Mouse (Mus musculus): ENCODE data around the gene Prr15l. TPM values are rescaled to one million over a fixed set of nuclear protein-coding genes. Genes with fewer than 3 reads are reported as not detected.

Gene Prr15l
- 126 and 127 TPM in 2 replicates for polyA plus RNA-seq (2015; fragmentation: Nextera tagmentation; extraction: Ambion mirVana)

- H3K4me1 ChIP-seq (ENCODE audit: insufficient read depth, low read depth, low read length), result no peaks in the 10 kb centered on the region
- H3K9me3 ChIP-seq (ENCODE audit: low read length), result no peaks in the 10 kb centered on the region
- DNase-seq (ENCODE audit: low spot score) (no peak), ATAC-seq (no peak)
- WGBS, result 21% methylated on average over 2 of the region's 2 CpGs
- H3K27me3 ChIP-seq (replicated peaks; ENCODE audit: insufficient read depth, low read length), result no peaks in the 10 kb centered on the region
- peak within 1 kb of the TSS; percentile 43; the same call in 1 of the 2 replicates for H3K4me3 ChIP-seq (ENCODE audit: low read depth, low read length)
- H3K9ac ChIP-seq (replicated peaks; ENCODE audit: low read depth), result no peak within 1 kb of the TSS
- TF ChIP-seq EP300 (IDR thresholded peaks at IDR 0.05) (no peak), CTCF (IDR thresholded peaks at IDR 0.05) (no peak)
- peak within 1 kb of the TSS; percentile 56 for H3K4me2 ChIP-seq (replicated peaks; ENCODE audit: low read depth, low read length)
- peak within 1 kb of the TSS; percentile 92 for H3K27ac ChIP-seq (ENCODE audit: low read length)
- no peaks in the 10 kb centered on the region for H3K36me3 ChIP-seq (ENCODE audit: insufficient read depth, low read length)
Observed at GRCm38 (mm10) chr11:96928088-96928487, at the start of gene Prr15l. TSS of gene Prr15l (plus strand) at chr11:96928104.

- ATAC-seq (no peak), DNase-seq (ENCODE audit: low spot score) (peak; percentile 8)
- Histone ChIP-seq H3K4me1 (ENCODE audit: insufficient read depth, low read depth, low read length) (no peaks in the 10 kb centered on the region), H3K4me2 (replicated peaks; ENCODE audit: low read depth, low read length) (no peak overlapping the region), H3K27ac (ENCODE audit: low read length) (no peak overlapping the region), H3K4me3 (ENCODE audit: low read depth, low read length) (no peak overlapping the region), H3K27me3 (replicated peaks; ENCODE audit: insufficient read depth, low read length) (peaks cover 8% of the 10 kb centered on the region; the same call in 1 of the 2 replicates), H3K9ac (replicated peaks; ENCODE audit: low read depth) (no peak overlapping the region), H3K9me3 (ENCODE audit: low read length) (no peaks in the 10 kb centered on the region), H3K36me3 (ENCODE audit: insufficient read depth, low read length) (no peaks in the 10 kb centered on the region)
- 31% methylated on average over 3 of the region's 3 CpGs for WGBS
- TF ChIP-seq EP300 (IDR thresholded peaks at IDR 0.05), result no peak
- no peak for TF ChIP-seq CTCF (IDR thresholded peaks at IDR 0.05)
Observed at GRCm38 (mm10) chr11:96878715-96879114, 49.2 kb upstream of the Prr15l start.

- Histone ChIP-seq H3K27ac (ENCODE audit: low read length) (no peak overlapping the region), H3K4me3 (ENCODE audit: low read depth, low read length) (no peak overlapping the region), H3K9ac (replicated peaks; ENCODE audit: low read depth) (no peak overlapping the region), H3K36me3 (ENCODE audit: insufficient read depth, low read length) (no peaks in the 10 kb centered on the region), H3K27me3 (replicated peaks; ENCODE audit: insufficient read depth, low read length) (peaks cover 8% of the 10 kb centered on the region; the same call in 1 of the 2 replicates), H3K4me2 (replicated peaks; ENCODE audit: low read depth, low read length) (no peak overlapping the region), H3K9me3 (ENCODE audit: low read length) (no peaks in the 10 kb centered on the region), H3K4me1 (ENCODE audit: insufficient read depth, low read depth, low read length) (no peaks in the 10 kb centered on the region)
- DNase-seq (ENCODE audit: low spot score) (no peak), ATAC-seq (no peak)
- TF ChIP-seq EP300 (IDR thresholded peaks at IDR 0.05) (no peak), CTCF (IDR thresholded peaks at IDR 0.05) (no peak)
- WGBS, result 39% methylated on average over 7 of the region's 7 CpGs
Observed at GRCm38 (mm10) chr11:96879359-96879758, 48.5 kb upstream of the Prr15l start.

- WGBS, result 36% methylated on average over 9 of the region's 9 CpGs
- Histone ChIP-seq H3K9me3 (ENCODE audit: low read length) (no peaks in the 10 kb centered on the region), H3K4me1 (ENCODE audit: insufficient read depth, low read depth, low read length) (no peaks in the 10 kb centered on the region), H3K4me3 (ENCODE audit: low read depth, low read length) (no peak overlapping the region), H3K4me2 (replicated peaks; ENCODE audit: low read depth, low read length) (no peak overlapping the region), H3K9ac (replicated peaks; ENCODE audit: low read depth) (no peak overlapping the region), H3K27ac (ENCODE audit: low read length) (no peak overlapping the region), H3K36me3 (ENCODE audit: insufficient read depth, low read length) (no peaks in the 10 kb centered on the region), H3K27me3 (replicated peaks; ENCODE audit: insufficient read depth, low read length) (peaks cover 8% of the 10 kb centered on the region; the same call in 1 of the 2 replicates)
- DNase-seq (ENCODE audit: low spot score) (peak; percentile 81), ATAC-seq (peak; percentile 83)
- TF ChIP-seq EP300 (IDR thresholded peaks at IDR 0.05), result no peak
- TF ChIP-seq CTCF (IDR thresholded peaks at IDR 0.05), result no peak
Observed at GRCm38 (mm10) chr11:96880296-96880695, 47.6 kb upstream of the Prr15l start.

- TF ChIP-seq EP300 (IDR thresholded peaks at IDR 0.05) (no peak), CTCF (IDR thresholded peaks at IDR 0.05) (no peak)
- Histone ChIP-seq H3K36me3 (ENCODE audit: insufficient read depth, low read length) (no peaks in the 10 kb centered on the region), H3K9me3 (ENCODE audit: low read length) (no peaks in the 10 kb centered on the region), H3K4me3 (ENCODE audit: low read depth, low read length) (no peak overlapping the region), H3K4me1 (ENCODE audit: insufficient read depth, low read depth, low read length) (no peaks in the 10 kb centered on the region), H3K9ac (replicated peaks; ENCODE audit: low read depth) (no peak overlapping the region), H3K4me2 (replicated peaks; ENCODE audit: low read depth, low read length) (no peak overlapping the region), H3K27me3 (replicated peaks; ENCODE audit: insufficient read depth, low read length) (no peaks in the 10 kb centered on the region), H3K27ac (ENCODE audit: low read length) (no peak overlapping the region)
- DNase-seq (ENCODE audit: low spot score) (no peak), ATAC-seq (no peak)
- 61% methylated on average over 5 of the region's 5 CpGs for WGBS
Observed at GRCm38 (mm10) chr11:96885901-96886340, 42.0 kb upstream of the Prr15l start.

- Histone ChIP-seq H3K9me3 (ENCODE audit: low read length) (no peaks in the 10 kb centered on the region), H3K4me1 (ENCODE audit: insufficient read depth, low read depth, low read length) (no peaks in the 10 kb centered on the region), H3K9ac (replicated peaks; ENCODE audit: low read depth) (no peak overlapping the region), H3K27me3 (replicated peaks; ENCODE audit: insufficient read depth, low read length) (no peaks in the 10 kb centered on the region), H3K27ac (ENCODE audit: low read length) (no peak overlapping the region), H3K4me3 (ENCODE audit: low read depth, low read length) (no peak overlapping the region), H3K4me2 (replicated peaks; ENCODE audit: low read depth, low read length) (no peak overlapping the region), H3K36me3 (ENCODE audit: insufficient read depth, low read length) (no peaks in the 10 kb centered on the region)
- 72% methylated on average over 8 of the region's 8 CpGs for WGBS
- ATAC-seq (no peak), DNase-seq (ENCODE audit: low spot score) (no peak)
- TF ChIP-seq EP300 (IDR thresholded peaks at IDR 0.05), result no peak
- TF ChIP-seq CTCF (IDR thresholded peaks at IDR 0.05), result no peak
Observed at GRCm38 (mm10) chr11:96886942-96887546, 40.9 kb upstream of the Prr15l start.
